Mouse (Mus musculus) erythroblast, embryonic 14.5 days (primary cell): ENCODE data around the gene Slc35f3.

Source experiments
- GATA1 ChIP-seq: IDR thresholded peaks from 2 replicates; pipeline ENCODE4 v1.6.1; 2012; ENCODE audit warnings: low read length, inconsistent platforms, mixed read lengths
- TAL1 ChIP-seq: IDR thresholded peaks from 3 replicates; pipeline ENCODE4 v1.6.1; 2012; ENCODE audit warnings: low read length, inconsistent platforms, mixed read lengths

- TF ChIP-seq GATA1, result no peak
- TF ChIP-seq TAL1, result no peak
Observed at GRCm38 (mm10) chr8:126360701-126361100, 62.3 kb downstream of the Slc35f3 start.
